Mouse (Mus musculus): ENCODE measurements at regions not wholly inside any gene's neighbourhood (a gene's known extent, or its start where the extent isn't known, plus 50 kb on each side); places are given as distances from the start of the nearest gene placed in this dataset.

- TF ChIP-seq POLR2A (IDR thresholded peaks at IDR 0.05; ENCODE audit: insufficient read depth, low read depth, low read length): no peak
- TF ChIP-seq CTCF (IDR thresholded peaks at IDR 0.05; ENCODE audit: insufficient read depth, low read depth, low read length): no peak
These were observed 83.8 kb upstream of the Stmnd1 start for GRCm38 (mm10) chr13:46189726-46190125.
